Mouse (Mus musculus) spleen, adult 2 months (tissue): ENCODE measurements around the gene Tmem191c. TPM values are rescaled to one million over a fixed set of nuclear protein-coding genes. Genes with fewer than 3 reads are reported as not detected.

Source experiments
- DNase-seq, 2 experiments: peaks; one replicate each; pipeline versions ENCODE4 v3.0.0 to v3.0.0-alpha.2; 2012 to 2021; ENCODE audit warnings: low spot score in 2 of 2, low read depth in 1 of 2
- H3K27ac ChIP-seq: fragments of 200-500 bp; 2 replicates; pipeline ENCODE4 v1.5.1; 2012; ENCODE audit warnings: low read length, inconsistent platforms; ENCODE audit not compliant: insufficient read depth
- H3K27me3 ChIP-seq: fragments of 200-500 bp; 2 replicates; pipeline ENCODE4 v1.6.1; 2012; ENCODE audit warnings: mild to moderate bottlenecking, moderate library complexity, low read length, inconsistent platforms; ENCODE audit not compliant: control insufficient read depth, insufficient read depth
- H3K36me3 ChIP-seq: fragments of 200-500 bp; 2 replicates; pipeline ENCODE4 v1.6.1; 2012; ENCODE audit warnings: mild to moderate bottlenecking, low read length, inconsistent platforms; ENCODE audit not compliant: control insufficient read depth, insufficient read depth
- H3K4me1 ChIP-seq: fragments of 200-500 bp; 2 replicates; pipeline ENCODE4 v1.6.1; 2011; ENCODE audit warnings: inconsistent platforms; ENCODE audit not compliant: control insufficient read depth, insufficient read depth, insufficient read length
- H3K4me3 ChIP-seq: fragments of 200-500 bp; 2 replicates; pipeline ENCODE4 v1.5.1; 2011; ENCODE audit warnings: mild to moderate bottlenecking, inconsistent platforms; ENCODE audit not compliant: insufficient read depth, insufficient read length; ENCODE audit errors: extremely low read depth
- CTCF ChIP-seq: fragments of 200-500 bp; IDR thresholded peaks from 2 replicates; pipeline ENCODE4 v1.5.1; 2011; ENCODE audit warnings: mild to moderate bottlenecking, inconsistent platforms; ENCODE audit not compliant: insufficient read depth, insufficient read length, insufficient replicate concordance; ENCODE audit errors: extremely low read depth
- POLR2A ChIP-seq: fragments of 200-500 bp; IDR thresholded peaks from 2 replicates; pipeline ENCODE4 v1.6.1; 2011; ENCODE audit warnings: low read depth, low read length, inconsistent platforms
- WGBS: fragments of 180-500 bp; shearing (Covaris S2); methylation state at CpG from one replicate; pipeline ENCODE4 v1.1.7; 2018; 5-methylcytosine and 5-hydroxymethylcytosine counted together
- polyA plus RNA-seq: library from polyadenylated mRNA; depleted of rRNA; stranded (reverse); fragments of >200 nt; gene quantifications from 2 replicates; pipeline ENCODE4 v1.2.3, GENCODE M21; 2012

Tmem191c gene
- polyA plus RNA-seq, 1 experiment = 22.9 TPM

DNA sequence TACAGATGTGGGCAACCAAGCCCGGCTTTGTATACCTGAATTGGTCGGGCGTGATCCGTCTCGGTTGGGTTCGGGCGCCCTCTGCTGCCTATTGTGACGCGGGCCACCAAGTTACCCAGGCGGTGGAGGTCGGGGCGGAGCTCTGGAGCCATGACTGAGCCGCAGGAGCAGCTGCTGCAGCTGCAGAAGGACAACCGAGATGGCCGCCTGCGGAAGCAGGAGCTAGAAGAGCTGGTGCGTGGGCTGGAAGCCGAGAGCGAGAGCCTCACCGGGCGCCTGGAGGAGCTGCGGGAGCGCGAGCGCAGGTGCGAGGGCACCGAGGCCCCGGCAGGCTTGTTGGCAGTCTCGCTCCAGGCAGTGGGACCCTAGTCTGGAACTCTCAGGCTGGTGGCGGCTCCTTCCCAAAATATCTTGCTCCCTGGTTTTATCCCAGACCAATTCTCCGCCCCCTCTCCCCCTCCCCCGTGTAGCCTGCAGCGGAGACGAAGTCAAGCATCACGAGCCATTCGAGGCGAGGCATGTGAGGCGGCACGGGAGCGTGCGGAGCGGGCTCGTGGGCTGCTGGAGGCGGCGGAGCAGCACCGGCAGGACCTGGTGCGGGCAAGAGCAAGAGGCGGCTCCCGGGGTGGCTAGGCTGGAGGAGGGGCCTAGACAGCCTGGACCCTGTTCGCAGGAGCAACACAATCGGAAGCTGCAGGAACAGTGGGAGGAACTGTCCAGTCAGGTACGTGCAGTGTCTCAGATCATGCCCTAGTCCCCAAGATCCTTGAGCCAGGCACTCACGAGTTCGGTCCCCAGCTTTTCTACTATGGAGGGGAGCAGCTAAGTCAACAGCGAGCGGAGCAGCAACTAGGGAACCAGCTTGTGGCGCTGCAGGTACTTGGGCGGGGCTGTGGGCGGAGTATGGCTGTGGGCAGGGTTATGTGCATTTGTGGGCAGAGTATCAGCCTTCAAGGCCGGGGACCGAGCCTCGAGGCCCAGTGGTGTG is 581 bp downstream of the Tmem191c start:
- Histone ChIP-seq H3K27ac (peak overlapping the region; percentile 31; the same call in 1 of the 2 replicates), H3K27me3 (no peaks in the 10 kb centered on the region), H3K4me3 (peak overlapping the region; percentile 78), H3K36me3 (peaks cover 5% of the 10 kb centered on the region; the same call in 1 of the 2 replicates), H3K4me1 (peaks cover 10% of the 10 kb centered on the region)
- DNase-seq = peak; percentile 71 to 92
- WGBS = under 1% methylated on average over 61 of the region's 62 CpGs
- TF ChIP-seq POLR2A (no peak), CTCF (peak; percentile 74; the same call in 1 of the 2 replicates)

- H3K36me3 ChIP-seq = peaks cover 12% of the 10 kb centered on the region
- H3K4me1 ChIP-seq = peaks cover 10% of the 10 kb centered on the region
- no peak for TF ChIP-seq POLR2A
- TF ChIP-seq CTCF = no peak
- DNase-seq = peak in 1 of 2 experiments; percentile 26
- H3K27me3 ChIP-seq = no peaks in the 10 kb centered on the region
- peak overlapping the region; percentile 78; the same call in 1 of the 2 replicates for H3K4me3 ChIP-seq
- WGBS = 7% methylated on average over 61 of the region's 61 CpGs
- H3K27ac ChIP-seq = no peak overlapping the region
Observed at GRCm38 (mm10) chr16:17277342-17278211, 1.7 kb downstream of the Tmem191c start.

DNA sequence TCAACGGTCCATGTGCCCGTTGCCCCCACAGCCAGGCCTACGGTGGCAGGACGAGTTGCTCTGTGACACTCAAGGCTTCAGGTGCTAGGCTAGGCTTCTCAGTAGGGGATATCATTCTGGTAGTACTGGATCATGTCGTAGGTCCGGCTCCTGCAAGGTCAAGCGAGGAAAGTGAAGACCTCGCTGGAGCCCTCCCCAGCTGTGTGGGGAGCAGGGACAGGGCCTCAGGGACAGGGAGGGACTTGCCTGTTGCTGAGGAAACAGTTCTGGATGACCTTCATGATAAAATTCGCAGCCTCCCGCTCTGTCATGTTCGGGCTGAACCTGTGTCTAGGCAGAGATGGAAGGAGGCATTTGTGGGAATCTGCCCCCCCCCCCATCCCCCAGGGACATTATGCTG is 4.6 kb downstream of the Tmem191c start:
- DNase-seq = no peak
- H3K27me3 ChIP-seq = no peaks in the 10 kb centered on the region
- TF ChIP-seq CTCF (no peak), POLR2A (no peak)
- peaks cover 10% of the 10 kb centered on the region for H3K4me1 ChIP-seq
- H3K4me3 ChIP-seq = no peak overlapping the region
- no peak overlapping the region for H3K27ac ChIP-seq
- 92% methylated on average over 11 of the region's 11 CpGs for WGBS
- H3K36me3 ChIP-seq = peaks cover 27% of the 10 kb centered on the region

GRCm38 (mm10) chr16:17283151-17283550 is 7.3 kb downstream of the Tmem191c start:
- TF ChIP-seq POLR2A (no peak), CTCF (no peak)
- H3K27ac ChIP-seq = no peak overlapping the region
- no peak overlapping the region for H3K4me3 ChIP-seq
- H3K36me3 ChIP-seq = peaks cover 31% of the 10 kb centered on the region
- no peak for DNase-seq
- no peaks in the 10 kb centered on the region for H3K27me3 ChIP-seq
- WGBS = 93% methylated on average over 6 of the region's 6 CpGs
- H3K4me1 ChIP-seq = no peaks in the 10 kb centered on the region

- WGBS = 92% methylated on average over 2 of the region's 2 CpGs
- no peak for TF ChIP-seq POLR2A
- no peak for TF ChIP-seq CTCF
Observed at GRCm38 (mm10) chr16:17287103-17287502, 11.2 kb downstream of the Tmem191c start.

DNA sequence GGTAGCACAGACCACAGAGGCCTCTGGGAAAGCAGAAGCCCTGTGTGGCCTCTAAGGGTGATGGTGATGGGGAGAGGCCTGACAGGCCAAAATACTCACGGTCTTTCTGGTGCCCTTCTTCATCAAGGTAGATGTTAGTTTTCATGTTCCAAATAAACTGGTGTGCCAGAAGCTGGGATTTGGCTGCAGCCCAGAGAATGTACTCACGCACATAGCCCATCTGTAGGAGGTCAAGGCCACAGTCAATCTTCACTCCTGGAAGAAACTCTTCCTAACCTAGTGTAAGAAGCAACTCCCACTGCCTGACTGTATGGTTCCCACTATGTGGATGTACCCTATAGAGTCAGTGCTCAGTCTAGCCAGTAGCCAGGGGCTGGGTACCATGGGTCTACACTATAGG is 15.1 kb downstream of the Tmem191c start:
- DNase-seq = no peak
- Histone ChIP-seq H3K27ac (no peak overlapping the region), H3K4me3 (no peak overlapping the region), H3K27me3 (no peaks in the 10 kb centered on the region), H3K4me1 (no peaks in the 10 kb centered on the region), H3K36me3 (peaks cover 17% of the 10 kb centered on the region)
- WGBS = 96% methylated on average over 2 of the region's 2 CpGs
- TF ChIP-seq CTCF (no peak), POLR2A (no peak)

More at GRCm38 (mm10) chr16:17287103-17287502, 11.2 kb downstream of the Tmem191c start:
- DNase-seq = no peak
- Histone ChIP-seq H3K4me1 (no peaks in the 10 kb centered on the region), H3K27ac (no peak overlapping the region), H3K27me3 (no peaks in the 10 kb centered on the region), H3K36me3 (peaks cover 23% of the 10 kb centered on the region), H3K4me3 (no peak overlapping the region)
